Mouse (Mus musculus) CH12.LX (cell line): Measurements from ENCODE around the gene Iqub.

ENCODE experiments used
- USF2 ChIP-seq: conservative IDR thresholded peaks from 2 replicates; pipeline ENCODE4 v1.6.1; 2011; ENCODE audit warnings: low read depth, low read length, improper control_type of control experiment
- ZC3H11A ChIP-seq: IDR thresholded peaks from 2 replicates; pipeline ENCODE4 v1.6.1; 2012; ENCODE audit warnings: low read depth, mild to moderate bottlenecking, inconsistent platforms, low read length, improper control_type of control experiment

- TF ChIP-seq USF2 (no peak), ZC3H11A (no peak)
Measured at GRCm38 (mm10) chr6:24542393-24542792, 27.5 kb upstream of the Iqub start.
